Mouse (Mus musculus) retina, embryonic 14.5 days (tissue): ENCODE measurements at regions not wholly inside any gene's neighbourhood (a gene's known extent, or its start where the extent isn't known, plus 50 kb on each side); places are given as distances from the start of the nearest gene placed in this dataset.
A peak's percentile ranks its signal among the peaks of the same experiment; 100 is the strongest.

Experiments used
- DNase-seq: peaks from one replicate; pipeline ENCODE4 v3.0.0-alpha.2; 2015; ENCODE audit warnings: low spot score

- DNase-seq: no peak
Measured at GRCm38 (mm10) chr19:22047657-22048056, 91.2 kb upstream of the Trpm3 start.

GRCm38 (mm10) chr19:22066302-22066701, 72.5 kb upstream of the Trpm3 start:
- DNase-seq: no peak

DNA sequence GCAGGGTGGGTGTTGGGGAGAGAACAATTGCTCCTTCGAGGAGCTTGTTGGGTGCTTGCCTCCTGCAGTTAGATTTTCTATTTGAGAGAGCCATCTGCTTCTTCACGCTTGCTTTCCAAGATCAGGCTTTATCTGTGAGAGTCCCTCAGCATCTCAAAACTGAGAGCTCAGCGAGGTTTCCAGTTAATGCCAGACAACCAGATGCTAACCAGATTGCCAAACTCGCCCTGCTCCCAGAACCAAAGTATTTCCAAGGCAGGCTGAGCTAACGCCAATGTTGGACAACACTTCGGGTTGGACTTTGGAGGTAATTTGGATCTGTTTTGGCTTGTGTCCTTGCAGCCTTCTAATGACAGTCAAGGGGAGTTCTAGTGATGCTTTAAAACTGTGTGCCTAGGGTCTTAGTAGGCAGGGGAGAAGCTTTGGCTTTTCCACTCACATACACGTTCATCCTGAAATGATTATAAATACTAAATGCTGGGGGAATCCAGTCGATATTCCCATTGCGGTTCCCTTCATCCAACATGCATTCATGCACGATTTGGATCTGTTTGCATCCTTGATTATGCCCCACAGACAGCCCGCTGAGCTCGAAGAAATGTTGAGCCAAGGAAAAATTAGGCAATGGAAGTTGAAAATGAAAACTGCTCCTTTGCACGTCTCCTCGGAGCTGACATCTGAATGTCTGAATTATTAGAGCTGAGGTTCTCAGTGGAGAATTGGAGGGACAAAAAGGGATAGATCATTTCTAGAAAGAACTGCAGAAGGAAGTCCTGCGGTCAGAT, 68.4 kb upstream of the Trpm3 start:
- DNase-seq: no peak

DNA sequence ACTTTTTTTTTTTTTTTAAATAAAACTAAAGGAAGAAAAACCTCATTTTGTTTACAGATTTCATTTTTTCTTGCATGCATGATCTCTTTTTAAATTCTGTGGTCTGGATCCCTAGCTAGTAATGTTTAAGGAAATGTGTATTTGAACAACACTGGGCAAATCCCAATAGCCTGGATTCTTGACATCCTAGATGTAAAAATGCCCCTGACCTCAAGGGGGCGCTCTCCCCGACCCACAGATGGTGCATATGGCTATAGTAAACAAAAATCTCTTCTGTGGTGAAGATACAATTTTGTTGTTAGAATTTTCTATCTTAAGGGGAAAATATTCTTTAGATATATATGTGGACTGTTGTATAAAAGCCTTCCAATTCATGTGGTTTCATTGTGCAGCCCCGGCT, 67.1 kb upstream of the Trpm3 start:
- DNase-seq: no peak

DNA sequence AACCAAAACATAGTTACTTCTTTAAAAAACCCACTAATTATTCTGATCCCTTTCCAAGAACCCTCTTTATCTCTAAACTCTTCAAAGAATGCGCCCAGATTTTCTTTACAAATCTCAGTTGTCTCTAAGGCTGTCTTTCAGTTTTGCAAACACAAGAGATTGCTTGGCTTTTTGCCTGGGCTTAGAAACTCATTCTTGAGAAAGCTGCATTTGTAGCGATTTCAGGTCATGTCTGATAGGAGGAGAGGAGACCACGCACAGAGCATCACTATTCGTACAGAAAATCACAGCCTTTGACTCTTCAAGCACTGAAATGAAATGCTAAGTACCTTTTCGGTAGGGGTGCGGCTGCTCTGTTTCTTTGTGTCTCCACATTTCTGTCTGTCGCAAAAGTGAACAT, 64.8 kb upstream of the Trpm3 start:
- DNase-seq: no peak

GRCm38 (mm10) chr19:22081448-22081847, 57.4 kb upstream of the Trpm3 start:
- DNase-seq: peak; percentile 26
